Mouse (Mus musculus) left cerebral cortex, adult 9 months (tissue): ENCODE measurements around the gene Bhlhe41.

Experiments used
- DNase-seq, 2 experiments: peaks; one replicate each; pipeline ENCODE4 v3.0.0; 2022; ENCODE audit warnings: low spot score in 2 of 2

Bhlhe41 gene

DNA sequence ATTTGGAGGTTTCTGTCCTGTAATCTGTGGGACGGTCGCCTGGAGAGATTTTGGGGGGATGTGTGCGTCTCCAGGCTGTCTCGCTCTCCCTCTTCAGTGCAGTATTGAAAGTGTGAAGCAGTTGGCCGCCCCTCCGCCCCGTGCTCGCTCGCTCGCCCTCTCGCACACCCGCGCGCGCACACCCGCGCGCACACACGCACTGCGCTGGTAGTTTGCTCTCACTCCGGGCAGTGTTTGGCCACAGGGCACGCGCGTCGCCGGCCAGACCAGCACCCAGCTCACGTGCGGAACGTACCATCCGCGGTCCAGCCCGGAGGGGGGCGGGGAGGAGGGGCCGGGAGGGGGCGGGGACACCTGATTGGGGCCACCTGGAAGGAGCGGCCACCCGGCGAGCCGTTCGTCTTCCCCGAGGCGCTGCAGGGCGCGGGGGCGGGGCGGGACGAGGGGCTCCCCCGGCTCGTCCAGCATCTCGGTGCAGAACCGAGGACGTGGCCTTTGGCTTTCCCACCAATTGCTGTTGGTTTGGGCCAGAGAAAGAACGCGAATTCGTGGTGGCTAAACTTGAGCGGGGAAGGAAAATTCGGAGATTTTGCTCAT lies at the start of gene Bhlhe41:
TSS of gene Bhlhe41 (minus strand) at position 270 of the 597 bp plus-strand sequence.
- DNase-seq: peak in 1 of 2 experiments; percentile 77

DNA sequence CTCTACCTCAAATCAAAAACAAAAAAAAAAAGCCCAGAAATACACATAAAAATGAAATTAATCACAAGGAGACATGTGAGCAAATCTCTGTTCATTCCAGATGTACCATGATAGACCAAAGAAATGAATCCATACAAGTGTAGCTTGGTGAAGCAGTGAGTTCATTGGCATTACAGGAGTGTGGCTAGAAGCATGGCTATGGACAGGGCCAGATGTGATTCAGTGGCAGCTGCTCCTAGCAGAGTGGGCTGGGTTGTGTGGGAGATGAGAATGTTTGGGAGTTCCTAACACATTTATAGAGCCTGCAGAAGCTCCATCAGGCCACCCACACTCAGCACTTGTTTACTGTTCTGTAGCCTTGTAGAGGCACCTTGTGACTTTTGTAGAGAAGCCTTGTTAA lies 46.9 kb upstream of the Bhlhe41 start:
- DNase-seq: no peak

DNA sequence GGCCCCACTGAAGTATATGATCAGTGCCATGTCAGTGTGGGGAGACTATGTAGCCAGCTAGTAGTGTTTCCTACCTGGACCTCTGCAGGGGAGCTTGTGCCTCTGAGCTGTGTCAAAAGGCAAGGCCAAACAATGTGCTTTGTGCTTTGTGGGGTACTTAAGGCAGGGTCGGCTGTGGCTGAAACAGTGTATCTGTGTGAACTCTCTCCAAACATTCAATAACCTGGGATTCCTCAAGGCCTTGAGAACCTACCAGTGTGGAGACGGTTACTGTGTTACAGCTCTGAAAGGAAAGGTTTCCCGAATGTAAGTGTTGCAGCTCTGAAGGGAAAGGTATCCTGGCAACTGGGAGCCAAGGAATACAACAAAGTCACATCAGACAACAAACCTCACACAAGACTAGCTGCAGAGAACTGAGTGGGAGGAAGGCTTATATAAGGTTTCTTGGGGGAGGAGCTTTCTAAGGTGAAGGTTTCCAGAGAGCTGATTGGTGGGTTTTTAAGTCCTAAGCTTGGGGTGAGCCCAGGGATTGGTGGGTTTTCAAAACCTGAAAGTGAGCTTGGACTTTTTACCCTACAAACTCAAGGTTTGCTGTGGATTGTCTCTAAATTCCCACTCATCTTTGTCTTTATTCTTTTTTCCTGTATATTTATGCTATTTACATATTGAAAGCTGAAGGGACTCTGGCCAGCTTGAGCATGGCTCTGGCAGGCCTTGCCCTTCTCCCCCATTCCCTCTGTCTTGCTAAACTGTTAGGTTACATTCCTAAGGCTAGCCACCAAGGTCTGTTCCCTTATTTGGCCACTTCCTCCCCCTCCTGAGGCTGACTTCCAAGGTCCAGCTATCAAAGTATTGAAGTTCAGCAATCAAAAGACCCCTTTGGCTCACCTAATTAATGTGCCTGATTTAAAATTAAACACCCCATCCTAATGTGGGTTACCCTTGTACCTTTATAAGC lies 45.4 kb upstream of the Bhlhe41 start:
- DNase-seq: no peak

DNA sequence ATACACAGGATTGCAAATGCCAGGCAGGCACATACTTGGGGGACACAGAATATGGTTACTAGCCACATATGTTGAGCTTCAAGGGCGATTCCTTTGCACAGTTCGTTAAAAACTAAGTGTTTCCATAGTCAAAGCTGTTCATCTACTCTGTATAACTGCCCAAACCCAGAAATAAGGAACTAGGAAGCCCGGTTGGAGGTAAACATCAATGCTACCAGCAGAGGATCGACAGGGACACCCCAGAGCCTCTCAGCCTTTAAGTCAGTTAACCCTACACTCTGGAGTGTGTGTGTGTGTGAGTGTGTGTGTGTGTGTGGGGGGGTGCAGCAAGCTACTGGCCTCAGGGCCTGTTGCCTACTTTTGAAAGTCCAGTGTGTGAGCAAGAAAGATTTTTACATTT lies 44.6 kb upstream of the Bhlhe41 start:
- no peak for DNase-seq

DNA sequence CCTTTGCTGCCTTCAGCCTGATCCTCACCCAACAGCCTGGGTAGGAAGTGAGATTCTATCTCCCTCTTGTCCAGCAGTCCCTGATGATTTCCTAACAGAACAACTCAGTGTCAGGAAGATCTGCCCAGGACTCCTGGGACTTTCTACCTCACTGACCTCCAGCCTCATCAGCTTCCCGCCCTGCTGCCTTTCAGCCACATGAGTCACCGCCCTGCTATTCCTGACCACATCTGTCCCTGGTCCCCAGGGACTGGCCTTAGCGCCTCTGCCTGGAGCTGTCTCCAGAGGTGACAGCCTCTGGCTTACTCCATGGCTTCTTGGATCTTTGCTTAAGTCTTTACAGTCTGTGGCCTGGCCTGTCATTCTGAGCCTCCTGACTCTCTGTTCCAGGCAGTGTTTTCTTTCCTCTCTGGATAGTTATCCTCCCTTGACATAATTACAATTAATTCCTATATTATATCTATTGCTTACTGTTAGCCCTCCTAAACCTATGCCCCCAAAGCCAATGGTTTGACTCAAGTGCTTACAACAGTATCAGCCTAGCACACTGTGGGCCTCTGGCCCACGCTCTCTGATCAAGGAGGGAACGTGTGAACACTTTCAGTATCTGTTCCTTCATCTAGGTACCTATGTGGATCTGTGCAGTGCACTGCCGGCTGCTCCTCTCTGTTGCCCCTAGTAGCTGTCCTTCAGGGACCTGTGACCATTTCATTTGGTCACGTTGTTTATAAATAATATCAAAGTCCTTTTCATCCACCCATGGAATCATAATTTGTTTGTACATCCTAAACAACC lies 40.9 kb upstream of the Bhlhe41 start:
- no peak for DNase-seq

DNA sequence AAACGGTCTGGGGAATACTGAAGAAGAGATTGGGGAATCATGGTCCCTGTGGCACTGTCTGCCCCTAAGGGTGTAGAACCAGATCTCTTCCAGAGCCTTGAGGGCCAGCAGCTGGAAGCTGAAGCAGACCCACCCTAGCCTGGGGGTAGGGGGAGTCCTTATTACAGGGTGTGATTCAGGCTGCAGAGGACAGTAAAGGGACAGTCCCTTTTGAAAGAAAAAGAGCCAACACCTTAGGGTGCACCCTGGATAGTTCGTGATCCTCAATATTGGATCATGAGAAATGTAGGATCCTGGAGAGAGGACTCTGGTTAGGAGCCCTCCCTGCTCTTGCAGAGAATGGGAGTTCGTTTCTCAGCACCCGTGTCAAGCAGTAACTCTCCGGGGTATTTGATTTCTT lies 39.3 kb upstream of the Bhlhe41 start:
- no peak for DNase-seq

- DNase-seq: no peak
These were observed 38.8 kb upstream of the Bhlhe41 start for GRCm38 (mm10) chr6:145904169-145904568.

DNA sequence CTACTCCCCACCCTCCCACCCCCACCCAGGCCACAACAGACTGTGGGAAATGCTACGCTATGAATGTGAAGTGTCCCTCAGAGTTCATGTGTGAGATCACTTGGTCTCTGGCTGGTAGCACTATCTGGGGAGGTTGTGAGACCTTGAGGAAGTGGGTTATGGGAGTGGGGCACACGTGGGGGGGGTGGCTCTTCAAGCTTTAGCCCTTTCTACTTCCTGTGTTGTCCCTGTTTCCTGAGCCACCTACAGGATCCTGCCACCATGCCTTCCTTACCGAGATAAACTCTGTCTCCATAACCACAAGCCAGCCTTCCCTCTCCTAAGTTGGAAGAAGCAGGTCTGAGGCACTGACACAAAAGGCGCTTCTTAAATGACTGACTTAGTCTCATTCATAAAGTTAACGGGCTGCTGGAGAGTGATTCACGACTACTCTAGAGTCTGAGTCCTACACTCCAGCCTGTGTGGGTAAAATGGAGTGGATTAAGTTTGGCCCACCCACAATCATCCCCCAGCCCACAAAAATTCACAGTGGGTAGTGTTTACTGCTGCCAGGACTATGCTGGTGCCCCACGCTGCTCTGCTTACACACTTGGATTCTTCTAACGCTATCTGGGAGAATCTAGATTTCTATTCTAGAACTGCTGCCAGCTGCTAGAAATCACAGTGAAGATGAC lies 29.4 kb upstream of the Bhlhe41 start:
- no peak for DNase-seq

DNA sequence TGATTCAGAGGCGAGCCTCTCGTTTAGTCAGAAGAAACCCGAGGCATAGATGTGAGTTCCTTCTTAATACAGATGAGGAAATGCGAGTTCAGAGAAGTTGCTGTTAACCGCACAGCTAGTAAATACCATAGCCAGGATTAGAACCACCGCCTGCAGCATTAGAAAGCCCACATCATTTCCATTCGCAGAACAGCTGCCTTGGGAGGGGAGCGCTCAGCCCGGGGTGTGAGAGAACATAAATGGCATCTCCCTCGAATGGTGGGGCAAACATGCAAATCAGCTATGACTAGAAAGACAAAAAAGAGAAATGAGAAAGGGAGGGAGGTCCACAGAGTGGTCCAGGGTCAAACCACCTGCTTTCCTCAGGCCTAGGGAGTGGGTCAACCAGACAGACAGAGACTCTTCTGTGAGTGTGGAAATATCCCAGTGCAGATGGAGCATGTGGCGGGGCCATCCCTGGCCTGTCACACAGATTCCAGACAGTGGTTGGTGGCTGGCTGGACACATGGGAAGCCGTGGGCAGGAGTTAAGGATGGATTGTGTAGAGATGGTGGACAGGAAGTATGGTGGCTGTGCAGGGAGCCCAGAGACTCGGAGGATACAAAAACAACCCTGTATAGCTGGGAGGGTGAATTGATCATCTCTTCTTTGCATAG lies 28.1 kb upstream of the Bhlhe41 start:
- no peak for DNase-seq

GRCm38 (mm10) chr6:145892381-145893265 lies 27.3 kb upstream of the Bhlhe41 start:
- no peak for DNase-seq

DNA sequence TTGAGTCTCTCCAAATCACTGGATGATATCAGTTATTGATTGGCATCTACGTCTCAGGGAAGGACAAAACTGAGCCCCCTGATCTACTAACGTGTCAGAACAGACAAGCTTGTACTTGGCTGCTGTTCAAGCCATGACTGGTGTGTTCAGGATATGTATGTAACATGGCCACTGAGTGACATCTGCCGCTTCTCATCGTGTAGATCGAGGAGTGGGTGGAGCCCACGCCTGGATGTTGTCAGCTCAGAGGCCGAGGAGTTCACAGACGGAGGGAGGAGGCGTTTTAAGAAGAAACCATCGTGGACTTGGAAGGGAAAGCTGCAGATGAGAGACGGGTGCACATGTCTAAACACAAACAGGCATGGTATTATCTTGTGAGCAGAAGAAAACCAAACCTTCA lies 26.6 kb upstream of the Bhlhe41 start:
- no peak for DNase-seq

DNA sequence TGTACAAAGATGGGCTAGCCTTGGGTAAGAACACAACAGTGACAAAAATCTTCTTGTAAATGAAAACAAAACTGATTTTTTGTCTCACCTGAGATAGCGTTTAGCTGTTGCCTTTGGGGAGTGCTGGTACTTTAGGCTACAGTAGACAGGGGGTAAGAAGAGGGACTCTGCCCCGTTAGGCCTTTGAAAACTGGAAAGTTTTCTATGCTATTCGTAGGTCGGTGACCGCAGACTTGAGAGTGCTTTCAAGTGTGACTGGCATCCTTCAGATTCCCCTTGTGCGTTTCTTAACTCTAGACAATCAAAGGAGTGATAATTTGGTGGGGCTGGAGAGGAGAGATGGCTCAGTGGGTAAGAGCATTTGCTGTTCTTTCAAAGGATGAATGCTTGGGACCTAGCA lies 22.4 kb upstream of the Bhlhe41 start:
- no peak for DNase-seq

GRCm38 (mm10) chr6:145886277-145886676 lies 20.9 kb upstream of the Bhlhe41 start:
- DNase-seq: no peak

GRCm38 (mm10) chr6:145885069-145885468 lies 19.7 kb upstream of the Bhlhe41 start:
- DNase-seq: no peak

GRCm38 (mm10) chr6:145883668-145884067 lies 18.3 kb upstream of the Bhlhe41 start:
- DNase-seq: no peak

- no peak for DNase-seq
These were observed 17.7 kb upstream of the Bhlhe41 start for GRCm38 (mm10) chr6:145883010-145883409.

- no peak for DNase-seq
These were observed 15.3 kb upstream of the Bhlhe41 start for GRCm38 (mm10) chr6:145880609-145881008.

DNA sequence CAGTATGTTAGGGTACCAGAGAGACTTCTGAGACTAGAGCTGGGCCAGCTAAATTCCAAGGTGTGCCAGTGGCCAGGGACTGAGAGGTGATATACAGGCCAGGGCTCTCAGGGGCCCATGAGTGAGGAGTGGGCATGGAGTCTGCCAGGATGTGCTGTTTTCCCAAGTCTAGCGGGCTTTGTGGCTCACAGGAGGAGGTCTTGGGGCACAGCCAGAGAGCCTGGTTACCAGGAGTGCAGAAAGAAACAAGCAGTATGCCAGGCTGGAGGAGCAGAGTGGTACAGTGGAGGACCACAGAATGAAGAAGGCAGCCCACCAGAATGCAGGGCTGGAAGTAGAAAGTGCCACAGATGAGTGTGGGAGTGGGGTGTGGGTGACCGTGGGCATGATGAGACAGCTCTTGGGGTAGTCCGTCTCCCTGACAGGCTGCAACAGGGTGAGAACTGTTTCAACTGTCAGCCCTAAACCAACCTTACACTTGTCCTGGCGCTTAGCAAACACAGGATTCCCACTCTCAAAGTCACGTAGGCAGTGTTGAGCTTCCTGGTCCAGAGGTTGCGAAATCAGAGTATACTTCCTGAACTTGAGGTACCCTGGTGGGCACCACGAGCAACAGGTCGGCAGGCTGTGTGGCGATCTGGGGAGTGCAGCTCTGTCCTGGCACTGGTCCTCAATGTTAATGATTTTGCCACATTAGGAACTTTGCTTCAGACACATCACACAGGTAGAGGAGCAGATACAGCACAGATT lies 11.8 kb upstream of the Bhlhe41 start:
- no peak for DNase-seq

DNA sequence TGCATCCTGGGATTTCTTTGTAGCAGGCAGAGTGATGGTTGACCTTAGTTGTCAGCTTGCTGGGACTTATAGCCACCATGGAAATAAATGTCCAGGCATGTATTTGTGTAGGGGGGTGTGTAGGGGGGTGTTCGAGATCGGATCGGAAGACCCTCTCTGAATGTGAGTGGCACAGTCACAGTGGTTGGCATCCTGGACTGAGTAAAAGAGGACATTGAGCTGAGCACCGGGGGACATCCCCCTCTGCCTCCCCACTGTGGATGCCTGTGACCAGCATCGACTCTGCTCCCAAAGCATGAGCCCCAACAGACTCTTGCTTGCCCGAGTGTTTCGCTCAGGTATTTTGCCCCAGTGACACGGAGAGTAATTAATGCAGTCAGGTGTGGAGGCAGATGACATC lies 8.0 kb upstream of the Bhlhe41 start:
- DNase-seq: no peak

GRCm38 (mm10) chr6:145872010-145872409 lies 6.7 kb upstream of the Bhlhe41 start:
- DNase-seq: no peak
